ENCODE assay signal across 11 mouse cellular contexts in genomic region chr17:87968483-87968926, GRCm38 (mm10). TPM values are rescaled to one million over a fixed set of nuclear protein-coding genes. Genes with fewer than 3 reads are reported as not detected.
DNase-seq lines count a peak whose midpoint lies in the region; ATAC-seq and TF ChIP-seq lines count a peak whose summit lies in the region.
"Not testable (repeated sequence)": the region's sequence is repeated elsewhere in the genome, so short reads cannot be mapped to it uniquely, and the experiment has no call there.
"Had no signal": no experiment of that assay in that cellular context is flagged by ENCODE, and none has a peak within 500 bp of the region (broad histone marks: within the 10 kb centered on the region; RNA-seq: fewer than 3 reads in every experiment).

No protein-coding gene starts in this region.

- not testable (repeated sequence) for H3K9ac ChIP-seq in forebrain, embryonic 14.5 days (ENCODE audit: low read length); intestine, embryonic 16.5 days (ENCODE audit: low read depth, low read length); limb, embryonic 14.5 days (ENCODE audit: low read depth, low read length, severe bottlenecking); lung, postnatal 0 days (replicated peaks; ENCODE audit: low read depth); neural tube, embryonic 11.5 days (ENCODE audit: low read length)

- not testable (repeated sequence) for H3K27ac ChIP-seq in forebrain, embryonic 14.5 days (ENCODE audit: low read depth, low read length); intestine, embryonic 16.5 days (ENCODE audit: low read length); limb, embryonic 14.5 days (replicated peaks; ENCODE audit: low read depth, low read length); lung, postnatal 0 days (ENCODE audit: low read length); neural tube, embryonic 11.5 days (ENCODE audit: low read depth, low read length)

- not testable (repeated sequence) for TF ChIP-seq POLR2A in limb, embryonic 14.5 days (IDR thresholded peaks at IDR 0.05; ENCODE audit: borderline replicate concordance, extremely low read depth, insufficient read depth, insufficient read length)

- not testable (repeated sequence) for H3K27me3 ChIP-seq in forebrain, embryonic 14.5 days (replicated peaks; ENCODE audit: control insufficient read depth, insufficient read depth, low read length); intestine, embryonic 16.5 days (replicated peaks; ENCODE audit: control insufficient read depth, insufficient read depth, low read length); limb, embryonic 14.5 days (ENCODE audit: control insufficient read depth, insufficient read depth, low read length); lung, postnatal 0 days (replicated peaks; ENCODE audit: insufficient read depth, low read length); neural tube, embryonic 11.5 days (ENCODE audit: control insufficient read depth, insufficient read depth, low read length)

- 23% methylated on average over 6 of the region's 8 CpGs for WGBS in forebrain, embryonic 14.5 days
- 39% methylated on average over 6 of the region's 8 CpGs for WGBS in intestine, embryonic 16.5 days
- WGBS in limb, embryonic 14.5 days: 38% methylated on average over 5 of the region's 8 CpGs
- 30% methylated on average over 6 of the region's 8 CpGs for WGBS in lung, postnatal 0 days
- 43% methylated on average over 6 of the region's 8 CpGs for WGBS in neural tube, embryonic 11.5 days

- not testable (repeated sequence) for H3K9me3 ChIP-seq in forebrain, embryonic 14.5 days (replicated peaks; ENCODE audit: control insufficient read depth, low read length); intestine, embryonic 16.5 days (ENCODE audit: control insufficient read depth, low read length); limb, embryonic 14.5 days (ENCODE audit: control insufficient read depth, low read length); lung, postnatal 0 days (ENCODE audit: low read length); neural tube, embryonic 11.5 days (ENCODE audit: control insufficient read depth, low read length)

- H3K36me3 ChIP-seq in forebrain, embryonic 14.5 days (ENCODE audit: control insufficient read depth, insufficient read depth, low read length); intestine, embryonic 16.5 days (ENCODE audit: control insufficient read depth, insufficient read depth, low read length); limb, embryonic 14.5 days (ENCODE audit: control insufficient read depth, insufficient read depth, low read length); lung, postnatal 0 days (ENCODE audit: insufficient read depth, low read length); neural tube, embryonic 11.5 days (ENCODE audit: control insufficient read depth, insufficient read depth, low read length): not testable (repeated sequence)

- peak; percentile 79 for ATAC-seq in cerebellum, adult (ENCODE audit: insufficient number of reproducible peaks, low FRiP score, low TSS enrichment)
- peak; percentile 87 for ATAC-seq in forebrain, embryonic 14.5 days
- ATAC-seq in hematopoietic stem cell, adult 5-6 weeks (replicated peaks in 1 of 2; ENCODE audit: insufficient read depth in 1 of 2, low FRiP score in 2 of 2, low TSS enrichment in 1 of 2, low read depth in 1 of 2, poor library complexity in 2 of 2, severe bottlenecking in 2 of 2): peak; percentile 92 to 96
- peak; percentile 80 for ATAC-seq in intestine, embryonic 16.5 days
- ATAC-seq in limb, embryonic 14.5 days (ENCODE audit: low FRiP score, low read depth): 0 out of 2 replicates have a peak, but pooled peaks have one; percentile 60
- ATAC-seq in lung, postnatal 0 days: peak; percentile 86
- peak; percentile 68 for ATAC-seq in neural tube, embryonic 11.5 days (ENCODE audit: insufficient read depth, low FRiP score, low TSS enrichment)

- H3K4me1 ChIP-seq in forebrain, embryonic 14.5 days (ENCODE audit: control insufficient read depth, insufficient read depth, low read length); intestine, embryonic 16.5 days (ENCODE audit: control insufficient read depth, insufficient read depth, low read length); limb, embryonic 14.5 days (ENCODE audit: control insufficient read depth, insufficient read depth, low read length); lung, postnatal 0 days (ENCODE audit: insufficient read depth, low read depth, low read length); neural tube, embryonic 11.5 days (ENCODE audit: control insufficient read depth, insufficient read depth, low read length): not testable (repeated sequence)

- TF ChIP-seq EP300 in lung, postnatal 0 days (IDR thresholded peaks at IDR 0.05): not testable (repeated sequence)

- H3K4me2 ChIP-seq in forebrain, embryonic 14.5 days (ENCODE audit: low read length); intestine, embryonic 16.5 days (ENCODE audit: low read depth, low read length); limb, embryonic 14.5 days (replicated peaks; ENCODE audit: low read depth, low read length, severe bottlenecking); lung, postnatal 0 days (replicated peaks; ENCODE audit: low read depth, low read length); neural tube, embryonic 11.5 days (ENCODE audit: low read depth): not testable (repeated sequence)

- TF ChIP-seq CTCF in lung, postnatal 0 days (IDR thresholded peaks at IDR 0.05): peak; percentile 42

- DNase-seq in forebrain, embryonic 14.5 days (ENCODE audit: low spot score); limb, embryonic 14.5 days (ENCODE audit: low spot score); lung, postnatal 0 days (ENCODE audit: low spot score); neural tube, embryonic 11.5 days (ENCODE audit: low spot score): not testable (repeated sequence)
- DNase-seq in thymus, postnatal 14 days: peak; percentile 21

- not testable (repeated sequence) for H3K4me3 ChIP-seq in forebrain, embryonic 14.5 days (ENCODE audit: low read depth, low read length); intestine, embryonic 16.5 days (ENCODE audit: low read length); limb, embryonic 14.5 days (replicated peaks; ENCODE audit: low read length); lung, postnatal 0 days (ENCODE audit: low read depth, low read length); neural tube, embryonic 11.5 days (ENCODE audit: low read depth, low read length)

RNA-seq across cellular contexts. Expression of gene Msh6, which starts 6.4 kb away (rescaled TPM):
- polyA plus RNA-seq in forebrain, embryonic 14.5 days (2014; fragmentation: Nextera tagmentation; extraction: Ambion mirVana): 31.9 and 39.3 TPM in 2 replicates
- 122 and 160 TPM in 2 replicates for total RNA-seq in hematopoietic stem cell, adult 5-6 weeks (2017)
- 30.1 and 30.2 TPM in 2 replicates for polyA plus RNA-seq in intestine, embryonic 16.5 days (2015; fragmentation: Nextera tagmentation; extraction: Ambion mirVana)
- polyA plus RNA-seq in limb, embryonic 14.5 days (2012; rRNA removed): 18.0 and 24.5 TPM in 2 replicates
- polyA plus RNA-seq in limb, embryonic 14.5 days (2014; fragmentation: Nextera tagmentation; extraction: Ambion mirVana): 45.4 and 49.3 TPM in 2 replicates
- 8.4 and 10.2 TPM in 2 replicates for polyA plus RNA-seq in lung, postnatal 0 days (2015; fragmentation: Nextera tagmentation; extraction: Ambion mirVana)
- polyA plus RNA-seq in neural tube, embryonic 11.5 days (2014; fragmentation: Nextera tagmentation; extraction: Ambion mirVana): 80.8 and 84.5 TPM in 2 replicates

RNA-seq across cellular contexts. Expression of gene Rpl36-ps4, which starts 47.7 kb away (rescaled TPM):
- not detected in 2 replicates for polyA plus RNA-seq in forebrain, embryonic 14.5 days (2014; fragmentation: Nextera tagmentation; extraction: Ambion mirVana)
- total RNA-seq in hematopoietic stem cell, adult 5-6 weeks (2017): not detected in 2 replicates
- polyA plus RNA-seq in intestine, embryonic 16.5 days (2015; fragmentation: Nextera tagmentation; extraction: Ambion mirVana): not detected in 2 replicates
- polyA plus RNA-seq in limb, embryonic 14.5 days (2012; rRNA removed): not detected in 2 replicates
- not detected in 2 replicates for polyA plus RNA-seq in limb, embryonic 14.5 days (2014; fragmentation: Nextera tagmentation; extraction: Ambion mirVana)
- polyA plus RNA-seq in lung, postnatal 0 days (2015; fragmentation: Nextera tagmentation; extraction: Ambion mirVana): not detected in 2 replicates
- polyA plus RNA-seq in neural tube, embryonic 11.5 days (2014; fragmentation: Nextera tagmentation; extraction: Ambion mirVana): not detected in 2 replicates
- total RNA-seq: gastrocnemius, postnatal 4 days; heart, postnatal 36 days had no signal
- polyA plus RNA-seq: frontal cortex, adult 2 months had no signal
